Mouse (Mus musculus) cortical plate, adult 2 months (tissue): Measurements from ENCODE around the gene 4930568D16Rik. TPM values are rescaled to one million over a fixed set of nuclear protein-coding genes. Genes with fewer than 3 reads are reported as not detected.

Experiments
- H3K27ac ChIP-seq: fragments of 200-500 bp; 2 replicates; pipeline ENCODE4 v1.5.1; 2012; ENCODE audit warnings: low read length, control low read depth, inconsistent platforms; ENCODE audit not compliant: insufficient read depth
- H3K4me1 ChIP-seq: fragments of 200-500 bp; 2 replicates; pipeline ENCODE4 v1.6.1; 2011; ENCODE audit warnings: low read length; ENCODE audit not compliant: control insufficient read depth, insufficient read depth
- H3K4me3 ChIP-seq: fragments of 200-500 bp; 2 replicates; pipeline ENCODE4 v1.5.1; 2011; ENCODE audit warnings: mild to moderate bottlenecking, low read length, control low read depth; ENCODE audit not compliant: insufficient read depth
- CTCF ChIP-seq: fragments of 200-500 bp; IDR thresholded peaks from 2 replicates; pipeline ENCODE4 v1.5.1; 2011; ENCODE audit warnings: mild to moderate bottlenecking, control low read depth, low read length; ENCODE audit not compliant: insufficient read depth; ENCODE audit errors: extremely low read depth
- POLR2A ChIP-seq: fragments of 200-500 bp; IDR thresholded peaks from 2 replicates; pipeline ENCODE4 v1.6.1; 2011; ENCODE audit warnings: mild to moderate bottlenecking, low read length, control low read depth; ENCODE audit not compliant: insufficient read depth; ENCODE audit errors: extremely low read depth
- polyA plus RNA-seq: library from polyadenylated mRNA; depleted of rRNA; stranded (reverse); fragments of >200 nt; gene quantifications from 2 replicates; pipeline ENCODE4 v1.2.3, GENCODE M21; 2012

Gene 4930568D16Rik
- polyA plus RNA-seq, 1 experiment, result not detected

GRCm38 (mm10) chr2:35349184-35349583 lies 18.3 kb downstream of the 4930568D16Rik start:
- H3K4me1 ChIP-seq, result no peaks in the 10 kb centered on the region
- H3K27ac ChIP-seq, result no peak overlapping the region
- no peak overlapping the region for H3K4me3 ChIP-seq
- TF ChIP-seq CTCF (peak; percentile 42; the same call in 1 of the 2 replicates), POLR2A (no peak)

- TF ChIP-seq CTCF, result no peak
- no peak for TF ChIP-seq POLR2A
- no peak overlapping the region for H3K27ac ChIP-seq
- no peaks in the 10 kb centered on the region for H3K4me1 ChIP-seq
- no peak overlapping the region for H3K4me3 ChIP-seq
Observed at GRCm38 (mm10) chr2:35345984-35346383, 21.5 kb downstream of the 4930568D16Rik start.

GRCm38 (mm10) chr2:35342605-35343004 lies 24.9 kb downstream of the 4930568D16Rik start:
- no peaks in the 10 kb centered on the region for H3K4me1 ChIP-seq
- TF ChIP-seq CTCF (no peak), POLR2A (no peak)
- H3K27ac ChIP-seq, result no peak overlapping the region
- H3K4me3 ChIP-seq, result no peak overlapping the region

- TF ChIP-seq CTCF (no peak), POLR2A (no peak)
- H3K4me3 ChIP-seq, result no peak overlapping the region
- H3K27ac ChIP-seq, result no peak overlapping the region
- H3K4me1 ChIP-seq, result no peaks in the 10 kb centered on the region
Observed at GRCm38 (mm10) chr2:35338707-35339106, 28.8 kb downstream of the 4930568D16Rik start.

- TF ChIP-seq POLR2A (no peak), CTCF (no peak)
- no peak overlapping the region for H3K27ac ChIP-seq
Observed at GRCm38 (mm10) chr2:35338036-35338435, 29.5 kb downstream of the 4930568D16Rik start.

GRCm38 (mm10) chr2:35337419-35337818 lies 30.1 kb downstream of the 4930568D16Rik start:
- Histone ChIP-seq H3K27ac (0 out of 2 replicates have a peak overlapping the region, but pooled peaks have one; percentile 15), H3K4me3 (peak overlapping the region; percentile 54; the same call in 1 of the 2 replicates), H3K4me1 (no peaks in the 10 kb centered on the region)
- TF ChIP-seq CTCF (no peak), POLR2A (no peak)

More at GRCm38 (mm10) chr2:35338036-35338435, 29.5 kb downstream of the 4930568D16Rik start:
- Histone ChIP-seq H3K4me3 (no peak overlapping the region), H3K4me1 (no peaks in the 10 kb centered on the region)

GRCm38 (mm10) chr2:35336388-35337280 lies 30.9 kb downstream of the 4930568D16Rik start, which contains the start of gene Stom:
TSS of gene Stom (minus strand) at chr2:35336976.
- Histone ChIP-seq H3K27ac (0 out of 2 replicates have a peak within 1 kb of the TSS, but pooled peaks have one; percentile 15), H3K4me3 (peak within 1 kb of the TSS; percentile 54), H3K4me1 (no peaks in the 10 kb centered on the region)
- TF ChIP-seq POLR2A, result peak; percentile 66
- no peak for TF ChIP-seq CTCF

GRCm38 (mm10) chr2:35335620-35336019 lies 31.9 kb downstream of the 4930568D16Rik start:
- Histone ChIP-seq H3K4me3 (no peak overlapping the region), H3K4me1 (no peaks in the 10 kb centered on the region)

GRCm38 (mm10) chr2:35333670-35334069 lies 33.9 kb downstream of the 4930568D16Rik start:
- Histone ChIP-seq H3K4me3 (no peak overlapping the region), H3K27ac (no peak overlapping the region)
- TF ChIP-seq CTCF, result no peak
- no peak for TF ChIP-seq POLR2A

More at GRCm38 (mm10) chr2:35335620-35336019, 31.9 kb downstream of the 4930568D16Rik start:
- TF ChIP-seq CTCF (no peak), POLR2A (no peak)
- H3K27ac ChIP-seq, result no peak overlapping the region

GRCm38 (mm10) chr2:35331205-35331604 lies 36.3 kb downstream of the 4930568D16Rik start:
- H3K4me1 ChIP-seq, result no peaks in the 10 kb centered on the region
- H3K4me3 ChIP-seq, result no peak overlapping the region
- no peak overlapping the region for H3K27ac ChIP-seq
- TF ChIP-seq POLR2A (no peak), CTCF (no peak)

More at GRCm38 (mm10) chr2:35333670-35334069, 33.9 kb downstream of the 4930568D16Rik start:
- H3K4me1 ChIP-seq, result no peaks in the 10 kb centered on the region
